Mouse (Mus musculus) liver, adult (tissue): ENCODE measurements at regions not wholly inside any gene's neighbourhood (a gene's known extent, or its start where the extent isn't known, plus 50 kb on each side); places are given as distances from the start of the nearest gene placed in this dataset.

Experiments used
- GATA4 ChIP-seq: IDR thresholded peaks from 2 replicates; pipeline ENCODE4 v1.6.1; 2014; ENCODE audit warnings: mild to moderate bottlenecking, low read length; ENCODE audit not compliant: insufficient replicate concordance

GRCm38 (mm10) chr13:44103340-44103739 lies 318.8 kb downstream of the Cd83 start:
- TF ChIP-seq GATA4 = no peak

GRCm38 (mm10) chr13:44105161-44105560 lies 320.6 kb downstream of the Cd83 start:
- no peak for TF ChIP-seq GATA4

GRCm38 (mm10) chr13:44108695-44109094 lies 324.1 kb downstream of the Cd83 start:
- no peak for TF ChIP-seq GATA4

- TF ChIP-seq GATA4 = no peak
Measured at GRCm38 (mm10) chr13:44113043-44113442, 328.5 kb downstream of the Cd83 start.

- TF ChIP-seq GATA4 = no peak
Measured at GRCm38 (mm10) chr13:44114856-44115255, 330.3 kb downstream of the Cd83 start.

GRCm38 (mm10) chr13:44117841-44118240 lies 333.3 kb downstream of the Cd83 start:
- TF ChIP-seq GATA4 = no peak

GRCm38 (mm10) chr13:44118846-44119245 lies 334.3 kb downstream of the Cd83 start:
- TF ChIP-seq GATA4 = no peak

GRCm38 (mm10) chr13:44121241-44121671 lies 336.7 kb downstream of the Cd83 start:
- TF ChIP-seq GATA4 = no peak

GRCm38 (mm10) chr13:44121932-44122331 lies 337.4 kb downstream of the Cd83 start:
- TF ChIP-seq GATA4 = no peak

- TF ChIP-seq GATA4 = no peak
Measured at GRCm38 (mm10) chr13:44126198-44126597, 341.6 kb downstream of the Cd83 start.

- TF ChIP-seq GATA4 = no peak
Measured at GRCm38 (mm10) chr13:44128506-44129274, 344.1 kb downstream of the Cd83 start.

GRCm38 (mm10) chr13:44131916-44132315 lies 347.3 kb downstream of the Cd83 start:
- no peak for TF ChIP-seq GATA4

- no peak for TF ChIP-seq GATA4
Measured at GRCm38 (mm10) chr13:44132510-44132909, 347.9 kb downstream of the Cd83 start.

- TF ChIP-seq GATA4 = no peak
Measured at GRCm38 (mm10) chr13:44133436-44133835, 348.9 kb downstream of the Cd83 start.

- no peak for TF ChIP-seq GATA4
Measured at GRCm38 (mm10) chr13:44141181-44141580, 356.6 kb downstream of the Cd83 start.

GRCm38 (mm10) chr13:44145441-44145840 lies 360.9 kb downstream of the Cd83 start:
- no peak for TF ChIP-seq GATA4

- TF ChIP-seq GATA4 = no peak
Measured at GRCm38 (mm10) chr13:44147841-44148240, 363.3 kb downstream of the Cd83 start.
